Mouse (Mus musculus): ENCODE measurements at regions not wholly inside any gene's neighbourhood (a gene's known extent, or its start where the extent isn't known, plus 50 kb on each side); places are given as distances from the start of the nearest gene placed in this dataset.
"Not testable (repeated sequence)": the region's sequence is repeated elsewhere in the genome, so short reads cannot be mapped to it uniquely, and the experiment has no call there.

DNA sequence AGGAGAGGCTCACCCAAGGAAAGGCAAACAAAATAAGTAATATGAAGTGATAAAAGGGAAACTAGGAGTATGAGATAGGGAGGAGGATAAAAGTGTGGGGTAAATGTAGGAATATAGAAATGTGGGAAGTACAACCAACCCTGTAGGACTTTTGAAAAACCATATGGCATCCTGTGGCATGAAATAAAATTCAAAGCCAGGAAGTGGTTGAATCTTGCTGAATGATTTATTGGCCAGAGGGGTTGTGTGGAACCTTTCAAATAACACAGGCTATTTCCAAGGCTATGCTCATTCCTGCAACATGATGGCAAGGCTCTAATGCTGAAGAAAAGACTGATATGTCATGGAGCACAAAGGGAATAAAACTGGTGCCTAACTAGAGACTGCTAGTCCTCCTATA lies 347.9 kb downstream of the Gm11232 start:
- DNase-seq, result no peak

DNA sequence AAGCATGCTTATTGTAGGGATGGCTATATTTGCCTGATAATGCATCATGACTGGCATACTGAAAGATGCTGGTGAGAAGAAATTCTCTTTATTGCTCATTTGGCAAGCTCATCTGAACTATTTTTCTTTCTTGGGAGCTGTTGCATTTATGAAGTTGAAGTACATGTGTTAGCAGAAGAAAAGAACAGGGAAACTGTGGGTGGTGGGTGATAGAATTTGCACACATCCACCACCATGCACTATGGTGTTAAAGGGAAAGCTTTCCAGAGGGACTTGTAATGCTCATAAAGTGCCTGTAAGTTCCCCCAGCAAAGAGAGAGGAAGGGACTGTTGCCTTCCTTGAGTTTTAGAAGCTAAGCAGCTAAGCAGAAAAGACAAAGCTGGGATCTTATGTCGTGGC lies 367.3 kb downstream of the Gm11232 start:
- no peak for DNase-seq

- DNase-seq, result no peak
These were observed 388.5 kb downstream of the Gm11232 start for GRCm38 (mm10) chr4:71369276-71369675.

- DNase-seq, result no peak
These were observed 394.0 kb downstream of the Gm11232 start for GRCm38 (mm10) chr4:71363761-71364160.

DNA sequence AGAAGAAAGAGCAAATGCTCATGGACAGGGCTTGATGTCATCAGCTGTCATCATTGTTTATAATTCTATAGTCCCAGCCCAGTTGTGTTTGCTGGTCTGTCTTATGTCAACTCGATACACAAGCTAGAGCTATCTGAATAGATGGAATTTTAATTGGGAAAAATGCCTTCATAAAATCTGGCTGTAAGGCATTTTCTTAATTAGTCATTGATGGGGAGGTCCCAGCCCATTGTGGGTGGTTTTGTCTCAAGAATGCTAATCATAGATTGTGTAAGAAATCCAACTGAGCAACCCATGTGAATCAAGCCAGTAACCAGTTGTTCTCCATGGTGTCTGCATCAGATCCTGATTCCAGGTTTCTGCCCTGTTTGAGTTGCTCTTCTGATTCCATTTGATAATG lies 400.1 kb downstream of the Gm11232 start:
- no peak for DNase-seq

- DNase-seq, result no peak
These were observed 401.1 kb downstream of the Gm11232 start for GRCm38 (mm10) chr4:71356714-71357113.

DNA sequence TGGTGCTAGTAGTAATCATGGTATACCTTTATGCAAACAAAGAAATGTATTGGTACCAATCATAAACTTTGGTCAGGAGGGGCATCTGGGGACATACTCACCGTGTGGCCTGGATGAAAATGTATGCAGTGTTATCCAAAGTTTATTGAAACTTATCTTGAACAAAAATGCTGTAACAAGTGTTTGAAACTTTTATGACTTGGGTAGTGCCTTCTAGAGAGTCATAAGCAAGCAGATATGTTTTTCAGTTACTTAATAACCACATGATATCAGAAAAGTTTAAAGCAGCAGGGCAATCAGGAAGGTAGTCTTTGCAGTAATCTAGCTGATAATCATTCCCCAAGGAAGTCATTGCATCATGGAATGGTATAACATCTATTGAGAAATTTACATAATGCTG lies 401.5 kb downstream of the Gm11232 start:
- no peak for DNase-seq

GRCm38 (mm10) chr4:71351880-71352279 lies 405.9 kb downstream of the Gm11232 start:
- DNase-seq, result no peak

GRCm38 (mm10) chr4:71343068-71343467 lies 414.7 kb downstream of the Gm11232 start:
- no peak for DNase-seq

- DNase-seq, result no peak
These were observed 419.2 kb downstream of the Gm11232 start for GRCm38 (mm10) chr4:71338582-71338981.

GRCm38 (mm10) chr4:71332672-71333071 lies 425.1 kb downstream of the Gm11232 start:
- DNase-seq, result no peak

- DNase-seq, result no peak
These were observed 425.7 kb downstream of the Gm11232 start for GRCm38 (mm10) chr4:71332018-71332417.

GRCm38 (mm10) chr4:71316605-71317004 lies 441.2 kb downstream of the Gm11232 start:
- no peak for DNase-seq

DNA sequence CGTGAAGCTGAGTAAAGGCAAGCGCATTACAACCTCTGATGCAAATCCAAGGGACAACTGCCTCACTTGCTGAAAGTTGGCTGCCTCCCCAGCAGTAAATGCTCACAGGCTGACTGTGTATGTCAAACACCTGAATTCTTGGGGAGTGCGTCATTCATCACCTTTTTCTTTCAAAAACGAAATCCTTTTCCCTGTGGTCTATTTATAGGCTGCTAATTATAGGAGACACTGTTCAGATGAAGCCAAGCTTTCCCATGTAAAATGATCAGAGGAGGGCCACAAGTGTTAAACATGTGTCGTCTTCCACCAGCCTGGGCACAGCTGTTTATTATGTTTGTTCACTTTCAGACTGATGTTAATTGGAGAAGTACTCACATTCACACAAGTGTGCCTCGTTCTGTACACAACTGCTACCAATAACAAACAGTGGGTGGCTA lies 450.6 kb downstream of the Gm11232 start:
- DNase-seq, result no peak

DNA sequence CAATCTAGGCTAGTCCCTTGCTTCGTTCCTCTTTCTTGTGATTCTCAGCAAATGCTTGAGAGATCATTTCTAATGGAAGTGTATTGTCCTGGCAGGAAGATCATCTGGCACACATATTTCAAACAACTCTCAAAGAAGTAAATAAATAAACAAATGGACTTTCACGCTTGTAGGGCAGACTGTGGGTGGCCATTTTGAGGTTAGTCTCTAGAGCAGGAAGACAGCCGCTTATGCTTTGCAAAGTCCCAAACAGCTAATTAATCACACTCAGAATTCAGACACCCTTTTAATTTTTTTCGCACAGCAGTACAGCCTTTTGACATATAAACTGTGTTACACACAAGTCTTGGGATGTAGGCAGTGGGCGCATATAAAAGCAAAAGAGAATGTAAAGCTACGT lies 451.1 kb downstream of the Gm11232 start:
- DNase-seq, result no peak

DNA sequence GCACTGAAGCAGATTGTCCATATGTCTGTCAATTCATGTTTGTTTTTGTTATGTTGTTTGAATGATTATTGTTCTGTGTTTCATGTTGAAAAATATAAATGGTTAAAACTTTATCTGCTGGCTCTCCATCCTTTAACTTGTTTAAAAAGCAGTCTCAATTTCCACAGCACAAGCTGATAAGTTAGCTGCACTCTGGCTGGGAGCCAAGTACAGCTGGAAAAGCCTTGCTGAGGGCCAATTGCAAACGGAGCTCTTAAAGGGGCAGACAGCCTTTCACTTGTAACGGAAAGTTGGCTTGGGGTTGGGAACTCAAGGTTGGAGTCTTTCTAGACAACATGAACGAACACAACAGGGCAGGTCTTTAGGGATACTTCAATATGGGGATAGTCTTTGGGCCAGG lies 462.0 kb downstream of the Gm11232 start:
- not testable (repeated sequence) for DNase-seq

- DNase-seq, result no peak
These were observed 466.0 kb downstream of the Gm11232 start for GRCm38 (mm10) chr4:71291741-71292149.

- DNase-seq, result not testable (repeated sequence)
These were observed 466.5 kb downstream of the Gm11232 start for GRCm38 (mm10) chr4:71291111-71291740.

GRCm38 (mm10) chr4:71283147-71283546 lies 474.6 kb downstream of the Gm11232 start:
- no peak for DNase-seq

GRCm38 (mm10) chr4:71279710-71280109 lies 478.1 kb downstream of the Gm11232 start:
- no peak for DNase-seq

DNA sequence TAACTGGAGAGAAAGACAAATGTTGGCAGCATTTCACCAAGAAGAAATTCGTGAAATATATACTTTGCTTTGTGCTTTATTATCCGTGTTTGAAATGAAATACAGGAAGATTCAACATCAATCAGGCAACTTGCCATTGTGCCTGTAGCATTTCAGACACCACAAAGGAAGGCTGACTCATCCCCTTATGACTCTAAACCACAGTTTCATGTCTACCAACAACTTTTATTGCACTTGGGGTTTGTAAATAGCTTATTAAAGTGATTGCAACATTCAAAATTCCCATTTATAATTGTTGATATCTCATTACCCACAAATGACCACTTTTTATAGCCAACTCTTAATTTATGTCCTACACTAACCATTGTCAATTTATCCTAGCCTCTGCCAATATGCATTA lies 497.9 kb downstream of the Gm11232 start:
- DNase-seq, result no peak

DNA sequence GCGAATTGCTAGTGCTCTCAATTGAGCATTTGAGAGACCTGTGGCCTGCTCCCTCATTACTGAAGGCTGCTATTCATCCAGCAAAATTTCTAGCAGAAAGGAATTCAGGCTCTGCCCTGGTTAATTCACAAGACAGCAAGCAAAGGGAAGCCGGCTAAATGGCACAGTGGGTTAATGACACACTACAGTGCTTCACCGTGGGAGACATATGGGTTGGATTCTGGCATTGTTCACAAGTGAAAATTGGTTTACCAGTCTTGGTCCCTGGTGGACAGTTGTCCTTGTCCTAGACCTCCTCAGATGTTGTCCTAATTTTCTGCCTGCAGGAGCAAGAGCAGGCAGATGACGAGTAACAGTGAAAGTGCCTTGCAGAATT lies 527.3 kb downstream of the Gm11232 start:
- peak in 1 of 2 experiments; percentile 2 for DNase-seq

- DNase-seq, result no peak
These were observed 527.8 kb downstream of the Gm11232 start for GRCm38 (mm10) chr4:71229796-71230496.

DNA sequence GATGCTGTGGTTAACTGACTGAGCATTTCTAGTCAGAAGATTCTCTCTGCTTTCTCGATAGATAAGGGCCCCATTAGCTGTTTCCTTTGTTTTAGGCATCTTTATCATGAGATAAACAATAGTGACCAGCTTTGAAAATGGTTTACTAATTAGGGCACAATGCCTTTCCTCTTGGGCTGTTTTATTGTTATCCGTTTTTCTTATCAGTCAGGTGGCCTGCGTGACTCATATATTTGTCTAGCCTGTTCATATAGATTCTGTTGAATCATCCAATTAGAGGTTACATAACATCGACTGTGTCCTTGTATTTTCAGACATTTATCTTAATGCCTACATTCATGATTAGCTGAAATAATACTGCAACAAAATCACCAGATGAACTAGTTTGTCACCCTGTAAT lies 531.1 kb downstream of the Gm11232 start:
- DNase-seq, result no peak

All from layer of hippocampus, postnatal 36 days (tissue).